14 mouse cellular contexts compared by ENCODE assay signal in genomic region chr1:54421670-54422069, GRCm38 (mm10).
"Had no signal": no experiment of that assay in that cellular context is flagged by ENCODE, and none has a peak within 500 bp of the region (broad histone marks: within the 10 kb centered on the region; RNA-seq: fewer than 3 reads in every experiment).

No protein-coding gene starts in this region.

- H3K4me3 ChIP-seq: limb, embryonic 15.5 days; liver, embryonic 12.5 days; megakaryocyte, embryonic 14.5 days; midbrain, embryonic 15.5 days; neural tube, embryonic 13.5 days had no signal

- H3K4me2 ChIP-seq: limb, embryonic 15.5 days; liver, embryonic 12.5 days; lung, embryonic 14.5 days; midbrain, embryonic 11.5 days; midbrain, embryonic 15.5 days; neural tube, embryonic 13.5 days had no signal

- DNase-seq: kidney, adult 18-20 months; kidney, postnatal 10 days; lung, embryonic 14.5 days; lung, postnatal 14 days; retina, postnatal 1 day; right cerebral cortex, postnatal 4 days; spleen, adult 18-20 months had no signal

- H3K9me3 ChIP-seq: limb, embryonic 15.5 days; liver, embryonic 12.5 days; megakaryocyte, embryonic 14.5 days; midbrain, embryonic 15.5 days; neural tube, embryonic 13.5 days had no signal

- H3K27ac ChIP-seq: limb, embryonic 15.5 days; liver, embryonic 12.5 days; macrophage; midbrain, embryonic 15.5 days; neural tube, embryonic 13.5 days had no signal

- H3K9ac ChIP-seq: limb, embryonic 15.5 days; liver, embryonic 12.5 days; lung, embryonic 14.5 days; midbrain, embryonic 15.5 days; neural tube, embryonic 13.5 days had no signal

- H3K4me1 ChIP-seq: limb, embryonic 15.5 days; liver, embryonic 12.5 days; megakaryocyte, embryonic 14.5 days; midbrain, embryonic 15.5 days; neural tube, embryonic 13.5 days had no signal

- H3K27me3 ChIP-seq: limb, embryonic 15.5 days; liver, embryonic 12.5 days; megakaryocyte, embryonic 14.5 days; midbrain, embryonic 15.5 days; neural tube, embryonic 13.5 days had no signal

- ATAC-seq: liver, embryonic 12.5 days; midbrain, embryonic 15.5 days had no signal
